Mouse (Mus musculus) CH12.LX (cell line): ENCODE results near the gene Haao. TPM values are rescaled to one million over a fixed set of nuclear protein-coding genes. Genes with fewer than 3 reads are reported as not detected.

Experiments used
- DNase-seq: peaks from one replicate; pipeline ENCODE4 v3.0.0-alpha.2; 2013; ENCODE audit errors: extremely low read depth
- H3K27ac ChIP-seq: 2 replicates; pipeline ENCODE4 v1.5.1; 2012; ENCODE audit warnings: low read depth, mild to moderate bottlenecking, control low read depth, moderate library complexity; ENCODE audit not compliant: insufficient read depth
- H3K27me3 ChIP-seq: replicated peaks from 2 replicates; pipeline ENCODE3; 2012; ENCODE audit warnings: inconsistent platforms
- H3K36me3 ChIP-seq, 2 experiments: replicated peaks in 1 of 2; 2 replicates each; pipeline versions ENCODE3 to v1.6.1; 2012; ENCODE audit warnings: inconsistent platforms in 1 of 2, low read length in 1 of 2, mild to moderate bottlenecking in 1 of 2, mixed read lengths in 1 of 2, moderate library complexity in 1 of 2; ENCODE audit not compliant: control insufficient read depth in 1 of 2, insufficient read depth in 1 of 2
- H3K4me1 ChIP-seq, 2 experiments: 2 replicates each; pipeline ENCODE4 v1.6.1; 2012; ENCODE audit warnings: inconsistent platforms in 1 of 2, moderate library complexity in 1 of 2; ENCODE audit not compliant: insufficient read depth in 2 of 2, control insufficient read depth in 1 of 2
- H3K4me2 ChIP-seq: 2 replicates; pipeline ENCODE4 v1.6.1; 2012; ENCODE audit warnings: low read depth, mild to moderate bottlenecking, control low read depth; ENCODE audit not compliant: poor library complexity, insufficient read depth, severe bottlenecking
- H3K4me3 ChIP-seq, 3 experiments: fragments of 150-350 bp in 1 of 3; sonication (generic) in 1 of 3; replicated peaks in 1 of 3; 2 replicates each; pipeline versions ENCODE3 to v1.5.1; 2011 to 2012; ENCODE audit warnings: low read depth in 2 of 3, low read length in 2 of 3, mild to moderate bottlenecking in 2 of 3, moderate library complexity in 2 of 3, control low read depth in 1 of 3, improper control_type of control experiment in 1 of 3, inconsistent platforms in 1 of 3, mixed read lengths in 1 of 3; ENCODE audit not compliant: poor library complexity in 1 of 3
- H3K79me2 ChIP-seq: replicated peaks from 2 replicates; pipeline ENCODE4 v1.6.1; 2012; ENCODE audit warnings: mild to moderate bottlenecking, moderate library complexity; ENCODE audit not compliant: control insufficient read depth, poor library complexity, insufficient read depth, severe bottlenecking; ENCODE audit errors: extremely low read depth
- H3K9ac ChIP-seq: 2 replicates; pipeline ENCODE4 v1.6.1; 2012; ENCODE audit warnings: low read depth, mild to moderate bottlenecking, control low read depth, moderate library complexity; ENCODE audit not compliant: insufficient read depth
- H3K9me3 ChIP-seq: replicated peaks from 2 replicates; pipeline ENCODE3; 2012; ENCODE audit warnings: low read length, inconsistent platforms, mixed read lengths
- CTCF ChIP-seq, 2 experiments: IDR thresholded peaks in 1 of 2; conservative IDR thresholded peaks in 1 of 2; 2 replicates each; pipeline ENCODE4 v1.5.1; 2011 to 2012; ENCODE audit warnings: low read depth in 2 of 2, low read length in 2 of 2, improper control_type of control experiment in 1 of 2, inconsistent platforms in 1 of 2, mild to moderate bottlenecking in 1 of 2, moderate library complexity in 1 of 2
- E2F4 ChIP-seq: IDR thresholded peaks from 2 replicates; pipeline ENCODE4 v1.6.1; 2011; ENCODE audit warnings: low read depth, low read length, improper control_type of control experiment; ENCODE audit not compliant: insufficient replicate concordance
- ETS1 ChIP-seq: conservative IDR thresholded peaks from 2 replicates; pipeline ENCODE4 v1.6.1; 2012; ENCODE audit warnings: low read depth, mild to moderate bottlenecking, inconsistent platforms, low read length, improper control_type of control experiment, moderate library complexity
- GABPA ChIP-seq: IDR thresholded peaks from 2 replicates; pipeline ENCODE4 v1.6.1; 2012; ENCODE audit warnings: low read depth, low read length, improper control_type of control experiment, inconsistent platforms; ENCODE audit not compliant: insufficient replicate concordance
- HCFC1 ChIP-seq: IDR thresholded peaks from 2 replicates; pipeline ENCODE4 v1.6.1; 2012; ENCODE audit warnings: low read depth, mild to moderate bottlenecking, inconsistent platforms, low read length, improper control_type of control experiment
- JUND ChIP-seq: conservative IDR thresholded peaks from 2 replicates; pipeline ENCODE4 v1.6.1; 2011; ENCODE audit warnings: low read depth, low read length, improper control_type of control experiment
- MAX ChIP-seq: IDR thresholded peaks from 2 replicates; pipeline ENCODE4 v1.6.1; 2011; ENCODE audit warnings: low read length, improper control_type of control experiment
- MEF2A ChIP-seq: IDR thresholded peaks from 2 replicates; pipeline ENCODE4 v1.6.1; 2014; ENCODE audit warnings: low read depth, mild to moderate bottlenecking, inconsistent platforms, low read length, improper control_type of control experiment, borderline replicate concordance
- MYC ChIP-seq: IDR thresholded peaks from 2 replicates; pipeline ENCODE4 v1.6.1; 2011; ENCODE audit warnings: low read depth, mild to moderate bottlenecking, improper control_type of control experiment, low read length
- NELFE ChIP-seq: IDR thresholded peaks from 2 replicates; pipeline ENCODE4 v1.6.1; 2011; ENCODE audit warnings: low read depth, low read length, improper control_type of control experiment
- PAX5 ChIP-seq: IDR thresholded peaks from 2 replicates; pipeline ENCODE4 v1.6.1; 2012; ENCODE audit warnings: low read length, inconsistent platforms, mixed read lengths
- POLR2A ChIP-seq: IDR thresholded peaks from 2 replicates; pipeline ENCODE4 v1.6.1; 2011; ENCODE audit warnings: low read depth, mild to moderate bottlenecking, improper control_type of control experiment, low read length
- RCOR1 ChIP-seq: conservative IDR thresholded peaks from 2 replicates; pipeline ENCODE4 v1.6.1; 2012; ENCODE audit warnings: low read depth, mild to moderate bottlenecking, inconsistent platforms, low read length, improper control_type of control experiment
- SIN3A ChIP-seq: IDR thresholded peaks from 2 replicates; pipeline ENCODE4 v1.6.1; 2012; ENCODE audit warnings: low read length, improper control_type of control experiment, inconsistent platforms
- UBTF ChIP-seq: IDR thresholded peaks from 2 replicates; pipeline ENCODE4 v1.6.1; 2012; ENCODE audit warnings: low read depth, mild to moderate bottlenecking, inconsistent platforms, low read length, improper control_type of control experiment, moderate library complexity
- USF2 ChIP-seq: conservative IDR thresholded peaks from 2 replicates; pipeline ENCODE4 v1.6.1; 2011; ENCODE audit warnings: low read depth, low read length, improper control_type of control experiment
- ZC3H11A ChIP-seq: IDR thresholded peaks from 2 replicates; pipeline ENCODE4 v1.6.1; 2012; ENCODE audit warnings: low read depth, mild to moderate bottlenecking, inconsistent platforms, low read length, improper control_type of control experiment
- ZKSCAN1 ChIP-seq: IDR thresholded peaks from 2 replicates; pipeline ENCODE4 v1.6.1; 2012; ENCODE audit warnings: low read depth, inconsistent platforms, low read length, improper control_type of control experiment, borderline replicate concordance
- dilution Hi-C: fragments of 300-500 bp; cut with MboI; formaldehyde crosslinking; loops from 2 replicates; pipeline ENCODE4 v1.14.3; 2020; ENCODE audit warnings: low sequenced_read_pairs; ENCODE audit not compliant: extremely low pct_unique_long_range_greater_than_20kb, extremely low pct_ligation_motif_present
- in situ Hi-C: fragments of 300-500 bp; cut with MboI; formaldehyde crosslinking; loops from 3 replicates; pipeline ENCODE4 v1.14.3; 2019; ENCODE audit warnings: low sequenced_read_pairs, low pct_ligation_motif_present, low pct_unique_long_range_greater_than_20kb, mixed read lengths
- polyA plus RNA-seq: library from polyadenylated mRNA; unstranded; fragments of >175 nt; gene quantifications from 2 replicates; pipeline ENCODE4 v1.2.1, GENCODE M21; 2012; ENCODE audit warnings: low read depth; ENCODE audit not compliant: insufficient read length
- total RNA-seq, 2 experiments: library from RNA; depleted of rRNA; stranded (reverse); fragments of 300-350 nt in 1 of 2; fragments of >200 nt in 1 of 2; gene quantifications; 2 replicates each; pipeline ENCODE4 v1.2.3; 2012 to 2014

Gene Haao
- total and polyA plus RNA-seq, 3 experiments = 18.6 to 30.6 (median 19.1) TPM

GRCm38 (mm10) chr17:83821876-83822275 is 25.9 kb downstream of the Haao start:
- Histone ChIP-seq H3K4me1 (peaks cover 0 to 26% of the 10 kb centered on the region in 2 experiments; a peak in 2 of 4 replicates), H3K27ac (no peak overlapping the region), H3K27me3 (no peaks in the 10 kb centered on the region), H3K4me2 (no peak overlapping the region), H3K79me2 (no peaks in the 10 kb centered on the region), H3K9ac (no peak overlapping the region), H3K36me3 (peaks cover 0 to 25% of the 10 kb centered on the region in 2 experiments), H3K9me3 (peaks cover 3% of the 10 kb centered on the region), H3K4me3 (no peak overlapping the region)
- dilution Hi-C loops (no loop called here), in situ Hi-C loops (no loop called here)
- no peak for DNase-seq
- no peak for TF ChIP-seq HCFC1
- no peak for TF ChIP-seq GABPA
- TF ChIP-seq MYC = no peak
- no peak for TF ChIP-seq CTCF (conservative IDR thresholded peaks at IDR 0.05 in 1 of 2, IDR thresholded peaks at IDR 0.05 in 1 of 2; ENCODE audit: low read depth in 2 of 2, low read length in 2 of 2)
- no peak for TF ChIP-seq RCOR1
- TF ChIP-seq UBTF = no peak
- TF ChIP-seq POLR2A = no peak
- no peak for TF ChIP-seq E2F4
- no peak for TF ChIP-seq PAX5

- dilution Hi-C loops = no loop called here
Observed at GRCm38 (mm10) chr17:83820701-83821100, 27.1 kb downstream of the Haao start.

GRCm38 (mm10) chr17:83819503-83819902 is 28.3 kb downstream of the Haao start:
- dilution Hi-C loops = no loop called here
- Histone ChIP-seq H3K36me3 (peaks cover 0 to 23% of the 10 kb centered on the region in 2 experiments), H3K9me3 (peaks cover 3% of the 10 kb centered on the region), H3K9ac (no peak overlapping the region)
- no peak for DNase-seq
- TF ChIP-seq E2F4 = no peak
- TF ChIP-seq ZC3H11A = no peak
- no peak for TF ChIP-seq ZKSCAN1
- no peak for TF ChIP-seq MEF2A
- no peak for TF ChIP-seq MAX
- no peak for TF ChIP-seq CTCF (conservative IDR thresholded peaks at IDR 0.05 in 1 of 2, IDR thresholded peaks at IDR 0.05 in 1 of 2; ENCODE audit: low read depth in 2 of 2, low read length in 2 of 2)
- no peak for TF ChIP-seq GABPA
- no peak for TF ChIP-seq NELFE
- no peak for TF ChIP-seq SIN3A
- no peak for TF ChIP-seq ETS1
- no peak for TF ChIP-seq USF2
- TF ChIP-seq, all 38 proteins: peak for 0
- Histone ChIP-seq H3K4me2 (no peak overlapping the region), H3K4me3 (no peak overlapping the region), H3K27ac (no peak overlapping the region), H3K79me2 (no peaks in the 10 kb centered on the region), H3K4me1 (peaks cover 6 to 40% of the 10 kb centered on the region in 2 experiments), H3K27me3 (no peaks in the 10 kb centered on the region)
- in situ Hi-C loops = loop anchor here (5.0 kb wide), 1 partner anchor 33 kb away; no protein-coding TSS in a partner anchor

More at GRCm38 (mm10) chr17:83820701-83821100, 27.1 kb downstream of the Haao start:
- in situ Hi-C loops = no loop called here
- H3K27me3 ChIP-seq = no peaks in the 10 kb centered on the region
- H3K27ac ChIP-seq = no peak overlapping the region
- no peak for DNase-seq
- no peak overlapping the region for H3K4me2 ChIP-seq
- H3K4me1 ChIP-seq = peaks cover 6 to 38% of the 10 kb centered on the region in 2 experiments
- H3K36me3 ChIP-seq = peaks cover 0 to 28% of the 10 kb centered on the region in 2 experiments
- H3K9me3 ChIP-seq = peaks cover 3% of the 10 kb centered on the region
- no peaks in the 10 kb centered on the region for H3K79me2 ChIP-seq
- no peak overlapping the region for H3K4me3 ChIP-seq
- H3K9ac ChIP-seq = no peak overlapping the region
- TF ChIP-seq JUND = no peak
- TF ChIP-seq HCFC1 = no peak
